Mouse (Mus musculus): ENCODE data around the gene Wdr93. TPM values are rescaled to one million over a fixed set of nuclear protein-coding genes. Genes with fewer than 3 reads are reported as not detected.
"Not testable (repeated sequence)": the region's sequence is repeated elsewhere in the genome, so short reads cannot be mapped to it uniquely, and the experiment has no call there.

Wdr93 gene
- polyA plus RNA-seq, 1 experiment from 2014 or later = 0.65 TPM

GRCm38 (mm10) chr7:79786295-79786694 lies 43.3 kb downstream of the Wdr93 start:
- 23% methylated on average over 6 of the region's 6 CpGs for WGBS
- H3K4me3 ChIP-seq = no peak overlapping the region
- no peaks in the 10 kb centered on the region for H3K9me3 ChIP-seq
- H3K4me2 ChIP-seq = no peak overlapping the region
- peaks cover 41% of the 10 kb centered on the region for H3K27me3 ChIP-seq
- ATAC-seq (ENCODE audit: low FRiP score) = peak; percentile 32; the same call in 1 of the 2 replicates
- H3K27ac ChIP-seq = no peak overlapping the region
- H3K4me1 ChIP-seq (replicated peaks) = no peaks in the 10 kb centered on the region
- H3K36me3 ChIP-seq = no peaks in the 10 kb centered on the region
- H3K9ac ChIP-seq = no peak overlapping the region

GRCm38 (mm10) chr7:79789812-79790211 lies 46.8 kb downstream of the Wdr93 start:
- H3K27ac ChIP-seq; H3K4me2 ChIP-seq; ATAC-seq (ENCODE audit: low FRiP score); H3K9me3 ChIP-seq; H3K36me3 ChIP-seq; H3K9ac ChIP-seq; H3K4me3 ChIP-seq: not testable (repeated sequence)
- peaks cover 73% of the 10 kb centered on the region for H3K27me3 ChIP-seq
- WGBS = 17% methylated on average over 2 of the region's 2 CpGs
- peaks cover 14% of the 10 kb centered on the region for H3K4me1 ChIP-seq (replicated peaks)

- Histone ChIP-seq H3K27ac (no peak overlapping the region), H3K4me2 (peak overlapping the region; percentile 76), H3K4me3 (peak overlapping the region; percentile 48), H3K4me1 (replicated peaks) (peaks cover 14% of the 10 kb centered on the region), H3K9ac (peak overlapping the region; percentile 64), H3K9me3 (no peaks in the 10 kb centered on the region), H3K36me3 (no peaks in the 10 kb centered on the region), H3K27me3 (peaks cover 74% of the 10 kb centered on the region)
- 2% methylated on average over 80 of the region's 80 CpGs for WGBS
- peak; percentile 41; the same call in 1 of the 2 replicates for ATAC-seq (ENCODE audit: low FRiP score)
Observed at GRCm38 (mm10) chr7:79792635-79793421, 49.9 kb downstream of the Wdr93 start.

- peaks cover 14% of the 10 kb centered on the region for H3K4me1 ChIP-seq (replicated peaks)
- peak within 1 kb of the TSS; percentile 48 for H3K4me3 ChIP-seq
- H3K27ac ChIP-seq = no peak within 1 kb of the TSS
- H3K9ac ChIP-seq = peak within 1 kb of the TSS; percentile 64
- H3K27me3 ChIP-seq = peaks cover 76% of the 10 kb centered on the region
- ATAC-seq (ENCODE audit: low FRiP score) = no peak
- WGBS = 69% methylated on average over 6 of the region's 6 CpGs
- no peaks in the 10 kb centered on the region for H3K9me3 ChIP-seq
- H3K4me2 ChIP-seq = peak within 1 kb of the TSS; percentile 76
- no peaks in the 10 kb centered on the region for H3K36me3 ChIP-seq
Observed at GRCm38 (mm10) chr7:79793688-79794087, 50.7 kb downstream of the Wdr93 start, which contains the start of gene Mesp1. Gene Mesp1, minus strand, starts transcription at chr7:79793788.

- Histone ChIP-seq H3K27me3 (peaks cover 37% of the 10 kb centered on the region), H3K4me3 (no peak overlapping the region), H3K9me3 (no peaks in the 10 kb centered on the region), H3K9ac (no peak overlapping the region), H3K4me2 (no peak overlapping the region), H3K36me3 (no peaks in the 10 kb centered on the region), H3K4me1 (replicated peaks) (no peaks in the 10 kb centered on the region), H3K27ac (no peak overlapping the region)
- no peak for ATAC-seq (ENCODE audit: low FRiP score)
- WGBS = 41% methylated on average over 5 of the region's 5 CpGs
Observed at GRCm38 (mm10) chr7:79798606-79799005, 55.6 kb downstream of the Wdr93 start.

GRCm38 (mm10) chr7:79799048-79799447 lies 56.1 kb downstream of the Wdr93 start:
- H3K4me2 ChIP-seq = no peak overlapping the region
- no peak for ATAC-seq (ENCODE audit: low FRiP score)
- H3K4me1 ChIP-seq (replicated peaks) = no peaks in the 10 kb centered on the region
- H3K4me3 ChIP-seq = no peak overlapping the region
- no peaks in the 10 kb centered on the region for H3K9me3 ChIP-seq
- H3K36me3 ChIP-seq = no peaks in the 10 kb centered on the region
- WGBS = 7% methylated on average over 8 of the region's 8 CpGs
- H3K9ac ChIP-seq = no peak overlapping the region
- peaks cover 32% of the 10 kb centered on the region for H3K27me3 ChIP-seq
- H3K27ac ChIP-seq = no peak overlapping the region

- H3K27ac ChIP-seq = no peak overlapping the region
- ATAC-seq (ENCODE audit: low FRiP score) = no peak
- no peaks in the 10 kb centered on the region for H3K4me1 ChIP-seq (replicated peaks)
- H3K9me3 ChIP-seq = no peaks in the 10 kb centered on the region
- H3K4me2 ChIP-seq = no peak overlapping the region
- H3K9ac ChIP-seq = no peak overlapping the region
- no peak overlapping the region for H3K4me3 ChIP-seq
- H3K27me3 ChIP-seq = peaks cover 28% of the 10 kb centered on the region
- WGBS = 74% methylated on average over 6 of the region's 6 CpGs
- H3K36me3 ChIP-seq = no peaks in the 10 kb centered on the region
Observed at GRCm38 (mm10) chr7:79799506-79799905, 56.5 kb downstream of the Wdr93 start.

GRCm38 (mm10) chr7:79800336-79800735 lies 57.4 kb downstream of the Wdr93 start:
- Histone ChIP-seq H3K27me3 (peaks cover 19% of the 10 kb centered on the region; the same call in 1 of the 2 replicates), H3K4me1 (replicated peaks) (no peaks in the 10 kb centered on the region), H3K9ac (no peak overlapping the region), H3K36me3 (no peaks in the 10 kb centered on the region), H3K4me3 (no peak overlapping the region), H3K27ac (no peak overlapping the region), H3K4me2 (no peak overlapping the region), H3K9me3 (no peaks in the 10 kb centered on the region)
- WGBS = 87% methylated on average over 4 of the region's 4 CpGs
- no peak for ATAC-seq (ENCODE audit: low FRiP score)

- no peaks in the 10 kb centered on the region for H3K36me3 ChIP-seq
- peaks cover 10% of the 10 kb centered on the region; the same call in 1 of the 2 replicates for H3K27me3 ChIP-seq
- no peaks in the 10 kb centered on the region for H3K4me1 ChIP-seq (replicated peaks)
- H3K9ac ChIP-seq = no peak overlapping the region
- ATAC-seq (ENCODE audit: low FRiP score) = no peak
- no peak overlapping the region for H3K4me3 ChIP-seq
- no peak overlapping the region for H3K27ac ChIP-seq
- 81% methylated on average over 11 of the region's 11 CpGs for WGBS
- H3K4me2 ChIP-seq = no peak overlapping the region
- H3K9me3 ChIP-seq = no peaks in the 10 kb centered on the region
Observed at GRCm38 (mm10) chr7:79801391-79801790, 58.4 kb downstream of the Wdr93 start.

GRCm38 (mm10) chr7:79802037-79802436 lies 59.1 kb downstream of the Wdr93 start:
- WGBS = 82% methylated on average over 5 of the region's 5 CpGs
- H3K4me3 ChIP-seq = no peak overlapping the region
- no peaks in the 10 kb centered on the region for H3K9me3 ChIP-seq
- no peak for ATAC-seq (ENCODE audit: low FRiP score)
- H3K4me1 ChIP-seq (replicated peaks) = no peaks in the 10 kb centered on the region
- H3K27me3 ChIP-seq = peaks cover 10% of the 10 kb centered on the region; the same call in 1 of the 2 replicates
- no peak overlapping the region for H3K27ac ChIP-seq
- no peak overlapping the region for H3K4me2 ChIP-seq
- no peak overlapping the region for H3K9ac ChIP-seq
- no peaks in the 10 kb centered on the region for H3K36me3 ChIP-seq

- H3K27ac ChIP-seq = no peak overlapping the region
- no peaks in the 10 kb centered on the region for H3K4me1 ChIP-seq (replicated peaks)
- H3K4me3 ChIP-seq = no peak overlapping the region
- WGBS = 68% methylated on average over 2 of the region's 2 CpGs
- H3K9me3 ChIP-seq = no peaks in the 10 kb centered on the region
- H3K9ac ChIP-seq = no peak overlapping the region
- no peaks in the 10 kb centered on the region for H3K36me3 ChIP-seq
- ATAC-seq (ENCODE audit: low FRiP score) = no peak
- no peak overlapping the region for H3K4me2 ChIP-seq
- H3K27me3 ChIP-seq = peaks cover 6% of the 10 kb centered on the region; the same call in 1 of the 2 replicates
Observed at GRCm38 (mm10) chr7:79803887-79804286, 60.9 kb downstream of the Wdr93 start.

GRCm38 (mm10) chr7:79808561-79808960 lies 65.6 kb downstream of the Wdr93 start:
- Histone ChIP-seq H3K27ac (no peak overlapping the region), H3K4me2 (no peak overlapping the region), H3K4me3 (no peak overlapping the region), H3K9ac (no peak overlapping the region), H3K36me3 (no peaks in the 10 kb centered on the region), H3K27me3 (peaks cover 36% of the 10 kb centered on the region), H3K9me3 (no peaks in the 10 kb centered on the region), H3K4me1 (replicated peaks) (no peaks in the 10 kb centered on the region; the same call in none of the 2 replicates)
- ATAC-seq (ENCODE audit: low FRiP score) = no peak
- 86% methylated on average over 7 of the region's 7 CpGs for WGBS

All from hindbrain, embryonic 13.5 days (tissue).